Mouse (Mus musculus) embryonic facial prominence, embryonic 14.5 days (tissue): Measurements from ENCODE around the gene Sntb2. TPM values are rescaled to one million over a fixed set of nuclear protein-coding genes. Genes with fewer than 3 reads are reported as not detected.
"Not testable (repeated sequence)": the region's sequence is repeated elsewhere in the genome, so short reads cannot be mapped to it uniquely, and the experiment has no call there.

Source experiments
- ATAC-seq: fragments of 200-750 bp; cut with Nextera tagmentation; 2 replicates; pipeline ENCODE4 v1.8.0; 2017; ENCODE audit warnings: low read depth, moderate number of reproducible peaks, moderate TSS enrichment
- DNase-seq: peaks from one replicate; pipeline ENCODE4 v3.0.0-alpha.2; 2015; ENCODE audit warnings: low spot score
- H3K27ac ChIP-seq: fragments of 300-500 bp; sonication (generic); replicated peaks from 2 replicates; pipeline ENCODE4 v1.5.1; 2014; ENCODE audit warnings: low read depth, mild to moderate bottlenecking, low read length, moderate library complexity
- H3K27me3 ChIP-seq: fragments of 300-500 bp; sonication (generic); replicated peaks from 2 replicates; pipeline ENCODE4 v1.6.1; 2014; ENCODE audit warnings: low read length; ENCODE audit not compliant: control insufficient read depth, insufficient read depth
- H3K36me3 ChIP-seq: fragments of 300-500 bp; sonication (generic); 2 replicates; pipeline ENCODE4 v1.6.1; 2014; ENCODE audit warnings: low read length, mixed read lengths; ENCODE audit not compliant: control insufficient read depth, insufficient read depth
- H3K4me1 ChIP-seq: fragments of 300-500 bp; sonication (generic); 2 replicates; pipeline ENCODE4 v1.6.1; 2014; ENCODE audit warnings: antibody characterized with exemption, low read length; ENCODE audit not compliant: control insufficient read depth, insufficient read depth
- H3K4me2 ChIP-seq: fragments of 300-500 bp; sonication (generic); 2 replicates; pipeline ENCODE4 v1.6.1; 2014; ENCODE audit warnings: low read depth, mild to moderate bottlenecking, low read length, moderate library complexity, mixed read lengths
- H3K4me3 ChIP-seq: fragments of 300-500 bp; sonication (generic); 2 replicates; pipeline ENCODE4 v1.5.1; 2014; ENCODE audit warnings: low read depth, mild to moderate bottlenecking, low read length
- H3K9ac ChIP-seq: fragments of 300-500 bp; sonication (generic); 2 replicates; pipeline ENCODE4 v1.6.1; 2014; ENCODE audit warnings: low read depth, mild to moderate bottlenecking, low read length, moderate library complexity, mixed read lengths
- H3K9me3 ChIP-seq: fragments of 300-500 bp; sonication (generic); 2 replicates; pipeline ENCODE4 v1.6.1; 2016; ENCODE audit warnings: low read length; ENCODE audit not compliant: control insufficient read depth
- WGBS: fragments of 180-500 bp; shearing (Covaris S2); extraction: QIAGEN DNeasy Blood & Tissue Kit; methylation state at CpG from one replicate; pipeline ENCODE4 v1.1.7; 2014; 5-methylcytosine and 5-hydroxymethylcytosine counted together
- polyA plus RNA-seq: library from polyadenylated mRNA; unstranded; fragments of >200 nt; fragmentation: Nextera tagmentation; extraction: Ambion mirVana; gene quantifications from 2 replicates; pipeline ENCODE4 v1.2.1, GENCODE M21; 2014

Gene Sntb2
- polyA plus RNA-seq, 1 experiment from 2014 or later = 16.3 TPM

- peaks cover 16% of the 10 kb centered on the region for H3K4me1 ChIP-seq
- no peaks in the 10 kb centered on the region for H3K27me3 ChIP-seq
- no peaks in the 10 kb centered on the region for H3K9me3 ChIP-seq
- DNase-seq = no peak
- 91% methylated on average over 4 of the region's 4 CpGs for WGBS
- no peak for ATAC-seq
- peak overlapping the region; percentile 67 for H3K27ac ChIP-seq
- no peak overlapping the region for H3K9ac ChIP-seq
- H3K4me2 ChIP-seq = no peak overlapping the region
- H3K4me3 ChIP-seq = no peak overlapping the region
- peaks cover 29% of the 10 kb centered on the region for H3K36me3 ChIP-seq
Observed at GRCm38 (mm10) chr8:106925446-106925845, 10.1 kb upstream of the Sntb2 start.

- H3K27ac ChIP-seq = no peak overlapping the region
- no peak overlapping the region for H3K9ac ChIP-seq
- ATAC-seq (no peak), DNase-seq (peak; percentile 31)
- WGBS = 51% methylated on average over 4 of the region's 4 CpGs
- peaks cover 22% of the 10 kb centered on the region for H3K4me1 ChIP-seq
- H3K4me3 ChIP-seq = no peak overlapping the region
- no peak overlapping the region for H3K4me2 ChIP-seq
- H3K9me3 ChIP-seq = no peaks in the 10 kb centered on the region
- H3K36me3 ChIP-seq = peaks cover 15% of the 10 kb centered on the region
- H3K27me3 ChIP-seq = no peaks in the 10 kb centered on the region
Observed at GRCm38 (mm10) chr8:106927247-106927646, 8.3 kb upstream of the Sntb2 start.

- WGBS = 96% methylated on average over 10 of the region's 11 CpGs
- not testable (repeated sequence) for H3K9me3 ChIP-seq, H3K36me3 ChIP-seq, H3K27ac ChIP-seq, H3K9ac ChIP-seq, H3K4me2 ChIP-seq, ATAC-seq, H3K4me3 ChIP-seq, H3K27me3 ChIP-seq, DNase-seq
- H3K4me1 ChIP-seq = peaks cover 27% of the 10 kb centered on the region
Observed at GRCm38 (mm10) chr8:106928182-106928581, 7.4 kb upstream of the Sntb2 start.

- WGBS = 19% methylated on average over 6 of the region's 6 CpGs
- Histone ChIP-seq H3K4me3 (no peak overlapping the region), H3K4me2 (no peak overlapping the region; the same call in 1 of the 2 replicates), H3K4me1 (peaks cover 27% of the 10 kb centered on the region), H3K27me3 (no peaks in the 10 kb centered on the region), H3K9me3 (no peaks in the 10 kb centered on the region), H3K9ac (no peak overlapping the region), H3K36me3 (no peaks in the 10 kb centered on the region), H3K27ac (peak overlapping the region; percentile 35)
- ATAC-seq (no peak; the same call in 1 of the 2 replicates), DNase-seq (peak; percentile 86)
Observed at GRCm38 (mm10) chr8:106929155-106929913, 6.2 kb upstream of the Sntb2 start.

GRCm38 (mm10) chr8:106929921-106930320 is 5.6 kb upstream of the Sntb2 start:
- no peak overlapping the region for H3K4me3 ChIP-seq
- no peaks in the 10 kb centered on the region for H3K9me3 ChIP-seq
- H3K9ac ChIP-seq = no peak overlapping the region
- no peak overlapping the region for H3K4me2 ChIP-seq
- WGBS = 61% methylated on average over 5 of the region's 5 CpGs
- no peaks in the 10 kb centered on the region for H3K27me3 ChIP-seq
- H3K27ac ChIP-seq = peak overlapping the region; percentile 35
- no peaks in the 10 kb centered on the region for H3K36me3 ChIP-seq
- DNase-seq (no peak), ATAC-seq (no peak)
- H3K4me1 ChIP-seq = peaks cover 27% of the 10 kb centered on the region

GRCm38 (mm10) chr8:106932376-106933065 is 3.0 kb upstream of the Sntb2 start:
- Histone ChIP-seq H3K9me3 (no peaks in the 10 kb centered on the region), H3K36me3 (no peaks in the 10 kb centered on the region), H3K9ac (peak overlapping the region; percentile 28), H3K27ac (peak overlapping the region; percentile 63), H3K27me3 (no peaks in the 10 kb centered on the region), H3K4me3 (peak overlapping the region; percentile 31), H3K4me2 (peak overlapping the region; percentile 59), H3K4me1 (peaks cover 32% of the 10 kb centered on the region)
- WGBS = 5% methylated on average over 22 of the region's 22 CpGs
- DNase-seq (peak; percentile 89), ATAC-seq (peak; percentile 56; the same call in 1 of the 2 replicates)

GRCm38 (mm10) chr8:106933506-106934143 is 1.9 kb upstream of the Sntb2 start:
- Histone ChIP-seq H3K36me3 (no peaks in the 10 kb centered on the region), H3K4me2 (no peak overlapping the region), H3K9me3 (no peaks in the 10 kb centered on the region), H3K27me3 (no peaks in the 10 kb centered on the region), H3K9ac (no peak overlapping the region), H3K4me3 (no peak overlapping the region), H3K27ac (no peak overlapping the region), H3K4me1 (peaks cover 40% of the 10 kb centered on the region)
- ATAC-seq (no peak), DNase-seq (no peak)
- 83% methylated on average over 4 of the region's 4 CpGs for WGBS

GRCm38 (mm10) chr8:106934226-106934977 is 1.1 kb upstream of the Sntb2 start:
- H3K27ac ChIP-seq = no peak overlapping the region
- no peaks in the 10 kb centered on the region for H3K36me3 ChIP-seq
- ATAC-seq = no peak
- DNase-seq = no peak
- H3K9me3 ChIP-seq = no peaks in the 10 kb centered on the region
- H3K4me1 ChIP-seq = peaks cover 37% of the 10 kb centered on the region
- H3K4me2 ChIP-seq = no peak overlapping the region
- H3K27me3 ChIP-seq = no peaks in the 10 kb centered on the region
- no peak overlapping the region for H3K9ac ChIP-seq
- H3K4me3 ChIP-seq = no peak overlapping the region
- 75% methylated on average over 15 of the region's 16 CpGs for whole genome bisulfite sequencing
